In the genomic region with DNA sequence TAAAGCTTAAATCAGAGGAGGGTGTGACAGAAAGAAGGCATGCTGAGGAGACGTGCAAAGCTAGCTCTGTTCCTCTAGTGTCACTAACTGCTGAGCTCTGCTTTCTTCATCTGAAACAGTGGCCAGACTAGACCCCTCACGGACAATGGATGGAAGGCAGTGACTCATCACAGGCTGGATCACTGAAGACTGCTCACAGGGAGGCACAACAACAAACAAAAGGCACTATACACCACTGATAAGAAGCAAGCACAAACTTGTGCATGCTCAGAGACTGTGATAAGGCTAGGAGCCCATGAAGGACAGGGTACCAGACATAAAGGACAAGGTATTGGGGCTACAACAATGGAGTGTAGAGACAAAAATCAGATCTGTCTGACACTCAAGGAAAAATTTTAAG, we compare ENCODE assay signal across 28 mouse cellular contexts. TPM values are rescaled to one million over a fixed set of nuclear protein-coding genes. Genes with fewer than 3 reads are reported as not detected.
DNase-seq lines count a peak whose midpoint lies in the region; ATAC-seq and TF ChIP-seq lines count a peak whose summit lies in the region.
"Had no signal": no experiment of that assay in that cellular context is flagged by ENCODE, and none has a peak within 500 bp of the region (broad histone marks: within the 10 kb centered on the region; RNA-seq: fewer than 3 reads in every experiment).

No protein-coding gene starts in this region.

- no peak overlapping the region for H3K9ac ChIP-seq in heart, embryonic 13.5 days
- no peak overlapping the region for H3K9ac ChIP-seq in heart, embryonic 11.5 days (ENCODE audit: low read depth, low read length)
- no peak overlapping the region for H3K9ac ChIP-seq in MEL (ENCODE audit: control insufficient read depth, low read depth, low read length, poor library complexity, severe bottlenecking)
- no peak overlapping the region for H3K9ac ChIP-seq in liver, embryonic 14.5 days (replicated peaks)
- H3K9ac ChIP-seq in midbrain, postnatal 0 days (replicated peaks; ENCODE audit: low read length, poor library complexity, severe bottlenecking), result no peak overlapping the region
- H3K9ac ChIP-seq: embryonic facial prominence, embryonic 13.5 days; forebrain, embryonic 12.5 days; forebrain, embryonic 15.5 days; hindbrain, embryonic 14.5 days had no signal

- H3K79me2 ChIP-seq in MEL (ENCODE audit: control insufficient read depth, insufficient read depth, low read length, poor library complexity), result no peaks in the 10 kb centered on the region

- WGBS in heart, embryonic 13.5 days, result 51% methylated on average over 2 of the region's 2 CpGs
- WGBS in heart, embryonic 11.5 days (ENCODE audit: insufficient replicate concordance), result 48% methylated on average over 2 of the region's 2 CpGs
- WGBS in liver, embryonic 14.5 days (ENCODE audit: insufficient replicate concordance), result 44% methylated on average over 2 of the region's 2 CpGs
- WGBS in midbrain, postnatal 0 days, result 78% methylated on average over 2 of the region's 2 CpGs

- H3K27me3 ChIP-seq in heart, embryonic 13.5 days (replicated peaks), result no peaks in the 10 kb centered on the region
- H3K27me3 ChIP-seq in heart, embryonic 11.5 days (ENCODE audit: control insufficient read depth, insufficient read depth, low read length), result no peaks in the 10 kb centered on the region
- H3K27me3 ChIP-seq in MEL (ENCODE audit: control insufficient read depth in 1 of 2, insufficient read depth in 2 of 2, low read length in 2 of 2), result no peaks in the 10 kb centered on the region
- no peaks in the 10 kb centered on the region for H3K27me3 ChIP-seq in liver, embryonic 14.5 days (ENCODE audit: control insufficient read depth, insufficient read depth, low read length)
- no peaks in the 10 kb centered on the region for H3K27me3 ChIP-seq in midbrain, postnatal 0 days (ENCODE audit: insufficient read depth, low read length)
- H3K27me3 ChIP-seq: embryonic facial prominence, embryonic 13.5 days; forebrain, embryonic 12.5 days; forebrain, embryonic 15.5 days had no signal

- no peaks in the 10 kb centered on the region for H3K9me3 ChIP-seq in heart, embryonic 13.5 days
- H3K9me3 ChIP-seq in heart, embryonic 11.5 days (replicated peaks; ENCODE audit: control insufficient read depth, low read length), result no peaks in the 10 kb centered on the region
- no peaks in the 10 kb centered on the region for H3K9me3 ChIP-seq in MEL (replicated peaks; ENCODE audit: insufficient read depth, low read length)
- H3K9me3 ChIP-seq in liver, embryonic 14.5 days (ENCODE audit: control insufficient read depth, low read length), result no peaks in the 10 kb centered on the region
- no peaks in the 10 kb centered on the region for H3K9me3 ChIP-seq in midbrain, postnatal 0 days (ENCODE audit: low read length)
- H3K9me3 ChIP-seq: embryonic facial prominence, embryonic 10.5 days; embryonic facial prominence, embryonic 13.5 days; forebrain, embryonic 12.5 days; forebrain, embryonic 15.5 days; heart, embryonic 10.5 days had no signal

- peak; percentile 23 for DNase-seq in MEL (ENCODE audit: low read depth, low spot score)
- no peak for DNase-seq in liver, embryonic 14.5 days (ENCODE audit: low read depth in 3 of 3, low spot score in 3 of 3)
- DNase-seq in midbrain, postnatal 0 days (ENCODE audit: low spot score), result no peak
- DNase-seq: adrenal gland, adult 8-10 months; adrenal gland, postnatal 25 days; B cell, adult 2 months; cerebellum, adult 11-12 months; cerebellum, adult 8-10 months; cerebellum, postnatal 10 days; cerebellum, postnatal 36 days; embryo, embryonic 11 days; gastrocnemius, postnatal 25 days; heart, adult 2 months; heart, postnatal 14 days; heart, postnatal 4 days had no signal

- no peak overlapping the region for H3K4me3 ChIP-seq in heart, embryonic 13.5 days
- H3K4me3 ChIP-seq in heart, embryonic 11.5 days (ENCODE audit: low read depth, low read length), result no peak overlapping the region
- no peak overlapping the region for H3K4me3 ChIP-seq in MEL (ENCODE audit: control insufficient read depth in 1 of 2, insufficient read depth in 1 of 2, low read depth in 2 of 2, low read length in 2 of 2)
- no peak overlapping the region for H3K4me3 ChIP-seq in liver, embryonic 14.5 days (ENCODE audit: insufficient read depth in 1 of 2, low read depth in 2 of 2, low read length in 2 of 2)
- H3K4me3 ChIP-seq in midbrain, postnatal 0 days (ENCODE audit: low read depth, low read length), result no peak overlapping the region
- H3K4me3 ChIP-seq: embryonic facial prominence, embryonic 10.5 days; embryonic facial prominence, embryonic 13.5 days; erythroblast, embryonic 14.5 days; forebrain, embryonic 12.5 days; forebrain, embryonic 15.5 days; heart, adult 2 months; heart, embryonic 10.5 days had no signal

- peaks cover 94% of the 10 kb centered on the region for H3K36me3 ChIP-seq in heart, embryonic 13.5 days
- peaks cover 44% of the 10 kb centered on the region for H3K36me3 ChIP-seq in heart, embryonic 11.5 days (ENCODE audit: control insufficient read depth, insufficient read depth, low read length)
- peaks cover 30 to 49% of the 10 kb centered on the region in 2 experiments for H3K36me3 ChIP-seq in MEL (ENCODE audit: control insufficient read depth in 1 of 2, insufficient read depth in 2 of 2, low read length in 2 of 2)
- H3K36me3 ChIP-seq in liver, embryonic 14.5 days (replicated peaks; ENCODE audit: control insufficient read depth, insufficient read depth, low read depth), result peaks cover 52% of the 10 kb centered on the region
- peaks cover 79% of the 10 kb centered on the region for H3K36me3 ChIP-seq in midbrain, postnatal 0 days (ENCODE audit: insufficient read depth, low read length)

- no peak for TF ChIP-seq RAD21 in MEL (IDR thresholded peaks at IDR 0.05; ENCODE audit: low read depth, low read length)

- TF ChIP-seq EP300 in MEL (IDR thresholded peaks at IDR 0.05; ENCODE audit: low read depth in 1 of 2, low read length in 2 of 2), result no peak
- no peak for TF ChIP-seq EP300 in liver, embryonic 14.5 days (IDR thresholded peaks at IDR 0.05; ENCODE audit: low read depth)

- 0 out of 2 replicates have a peak, but pooled peaks have one; percentile 19 for ATAC-seq in heart, embryonic 13.5 days (ENCODE audit: extremely low read depth, insufficient number of reproducible peaks, low FRiP score, low TSS enrichment)
- no peak for ATAC-seq in heart, embryonic 11.5 days (replicated peaks; ENCODE audit: insufficient number of reproducible peaks, low FRiP score, low TSS enrichment)
- 0 out of 2 replicates have a peak, but pooled peaks have one; percentile 41 for ATAC-seq in liver, embryonic 14.5 days (ENCODE audit: insufficient read depth)
- peak; percentile 23; the same call in 1 of the 2 replicates for ATAC-seq in megakaryocyte progenitor cell, adult 5-6 weeks (replicated peaks; ENCODE audit: poor library complexity)
- no peak for ATAC-seq in CD4-positive, CD25-positive, alpha-beta regulatory T cell, adult 4 months
- no peak for ATAC-seq in midbrain, postnatal 0 days (ENCODE audit: low FRiP score)
- ATAC-seq: activated CD4-positive, CD25-positive, alpha-beta regulatory T cell, adult 4 months; forebrain, embryonic 15.5 days; hindbrain, postnatal 0 days had no signal

- no peak overlapping the region for H3K27ac ChIP-seq in heart, embryonic 13.5 days (replicated peaks)
- no peak overlapping the region for H3K27ac ChIP-seq in heart, embryonic 11.5 days (ENCODE audit: low read depth, low read length)
- H3K27ac ChIP-seq in MEL (ENCODE audit: control insufficient read depth, low read depth, low read length), result peak overlapping the region; percentile 20; the same call in 1 of the 2 replicates
- no peak overlapping the region for H3K27ac ChIP-seq in liver, embryonic 14.5 days
- H3K27ac ChIP-seq in midbrain, postnatal 0 days (ENCODE audit: low read depth, low read length), result no peak overlapping the region
- H3K27ac ChIP-seq: embryonic facial prominence, embryonic 10.5 days; embryonic facial prominence, embryonic 13.5 days; forebrain, embryonic 12.5 days; forebrain, embryonic 15.5 days; heart, adult 2 months; heart, embryonic 10.5 days; hindbrain, embryonic 14.5 days; hindbrain, postnatal 0 days had no signal

- no peak overlapping the region for H3K4me2 ChIP-seq in heart, embryonic 13.5 days
- no peak overlapping the region for H3K4me2 ChIP-seq in heart, embryonic 11.5 days
- no peak overlapping the region for H3K4me2 ChIP-seq in liver, embryonic 14.5 days (ENCODE audit: low read depth)
- H3K4me2 ChIP-seq in midbrain, postnatal 0 days (ENCODE audit: low read depth, low read length, poor library complexity, severe bottlenecking), result no peak overlapping the region
- H3K4me2 ChIP-seq: embryonic facial prominence, embryonic 13.5 days; forebrain, embryonic 12.5 days; forebrain, embryonic 15.5 days; hindbrain, embryonic 14.5 days had no signal

- no peaks in the 10 kb centered on the region; the same call in 1 of the 2 replicates for H3K4me1 ChIP-seq in heart, embryonic 13.5 days
- H3K4me1 ChIP-seq in heart, embryonic 11.5 days (ENCODE audit: control insufficient read depth, insufficient read depth, low read length), result no peaks in the 10 kb centered on the region
- H3K4me1 ChIP-seq in MEL (ENCODE audit: control insufficient read depth in 1 of 2, insufficient read depth in 2 of 2, low read length in 2 of 2), result peaks cover 13 to 21% of the 10 kb centered on the region in 2 experiments
- H3K4me1 ChIP-seq in liver, embryonic 14.5 days (replicated peaks; ENCODE audit: control insufficient read depth in 2 of 2, insufficient read depth in 2 of 2, low read length in 1 of 2), result no peaks in the 10 kb centered on the region; a peak in 1 of 4 replicates
- H3K4me1 ChIP-seq in midbrain, postnatal 0 days (ENCODE audit: insufficient read depth, low read length), result no peaks in the 10 kb centered on the region
- H3K4me1 ChIP-seq: embryonic facial prominence, embryonic 10.5 days; embryonic facial prominence, embryonic 13.5 days; forebrain, embryonic 12.5 days; forebrain, embryonic 15.5 days; heart, embryonic 10.5 days had no signal

- no peak for TF ChIP-seq CTCF in MEL (IDR thresholded peaks at IDR 0.05 in 2 of 3, conservative IDR thresholded peaks at IDR 0.05 in 1 of 3; ENCODE audit: control insufficient read depth in 1 of 3, insufficient read depth in 1 of 3, low read depth in 2 of 3, low read length in 3 of 3, poor library complexity in 1 of 3, severe bottlenecking in 1 of 3)
- TF ChIP-seq CTCF in liver, embryonic 14.5 days (IDR thresholded peaks at IDR 0.05; ENCODE audit: low read depth), result no peak
- no peak for TF ChIP-seq CTCF in midbrain, postnatal 0 days (IDR thresholded peaks at IDR 0.05)

- no peak for TF ChIP-seq POLR2A in MEL (IDR thresholded peaks at IDR 0.05; ENCODE audit: control insufficient read depth in 1 of 2, insufficient read depth in 1 of 2, low read depth in 1 of 2, low read length in 2 of 2, poor library complexity in 1 of 2)

RNA-seq across cellular contexts. Expression of gene Gsg1l, which starts 29.0 kb away (rescaled TPM):
- 8.0 and 8.4 TPM in 2 replicates for polyA plus RNA-seq in heart, embryonic 13.5 days (2015; fragmentation: Nextera tagmentation; extraction: Ambion mirVana)
- 6.4 and 9.1 TPM in 2 replicates for polyA plus RNA-seq in heart, embryonic 11.5 days (2014; fragmentation: Nextera tagmentation; extraction: Ambion mirVana)
- not detected in 2 replicates for total RNA-seq in MEL (2012; rRNA removed)
- not detected for polyA plus RNA-seq in MEL (2012; ENCODE audit: insufficient read depth in 1 of 2, insufficient read length in 2 of 2, low read depth in 1 of 2, low replicate concordance in 2 of 2, missing spikeins in 1 of 2)
- 0.07 and 0.10 TPM in 2 replicates for polyA plus RNA-seq in liver, embryonic 14.5 days (2012; rRNA removed)
- 0.13 TPM in 1 of 2 replicates, not detected in the other for polyA plus RNA-seq in liver, embryonic 14.5 days (2014; fragmentation: Nextera tagmentation; extraction: Ambion mirVana)
- total RNA-seq in megakaryocyte progenitor cell, adult 5-6 weeks (2015), result not detected in 2 replicates
- not detected in 2 replicates for total RNA-seq in megakaryocyte progenitor cell, adult 5-6 weeks (2017)
- not detected for polyA plus RNA-seq in CD4-positive, CD25-positive, alpha-beta regulatory T cell, adult 4 months (2017; shearing (Covaris generic))
- total RNA-seq in midbrain, postnatal 0 days (2014; rRNA removed), result 38.3 and 42.7 TPM in 2 replicates
- 17.8 and 19.3 TPM in 2 replicates for polyA plus RNA-seq in midbrain, postnatal 0 days (2015; fragmentation: Nextera tagmentation; extraction: Ambion mirVana)
- polyA plus RNA-seq: activated CD4-positive, CD25-positive, alpha-beta regulatory T cell, adult 4 months; erythroblast, embryonic 14.5 days had no signal

Comparison
In these comparisons a context has a peak if more than half of its experiments do, and no peak if none do; other contexts are left out.
1. ATAC-seq: peak in heart, embryonic 13.5 days (single experiment), liver, embryonic 14.5 days (single experiment) and megakaryocyte progenitor cell, adult 5-6 weeks (single experiment); none in heart, embryonic 11.5 days (single experiment), CD4-positive, CD25-positive, alpha-beta regulatory T cell, adult 4 months (single experiment) and midbrain, postnatal 0 days (single experiment).